Mouse (Mus musculus) liver (tissue): ENCODE measurements around the gene 9130023H24Rik.
A peak's percentile ranks its signal among the peaks of the same experiment; 100 is the strongest.

Experiments used
- DNase-seq: peaks from one replicate; pipeline ENCODE4 v3.0.0-alpha.2; 2020; ENCODE audit warnings: mixed read lengths

Gene 9130023H24Rik

DNA sequence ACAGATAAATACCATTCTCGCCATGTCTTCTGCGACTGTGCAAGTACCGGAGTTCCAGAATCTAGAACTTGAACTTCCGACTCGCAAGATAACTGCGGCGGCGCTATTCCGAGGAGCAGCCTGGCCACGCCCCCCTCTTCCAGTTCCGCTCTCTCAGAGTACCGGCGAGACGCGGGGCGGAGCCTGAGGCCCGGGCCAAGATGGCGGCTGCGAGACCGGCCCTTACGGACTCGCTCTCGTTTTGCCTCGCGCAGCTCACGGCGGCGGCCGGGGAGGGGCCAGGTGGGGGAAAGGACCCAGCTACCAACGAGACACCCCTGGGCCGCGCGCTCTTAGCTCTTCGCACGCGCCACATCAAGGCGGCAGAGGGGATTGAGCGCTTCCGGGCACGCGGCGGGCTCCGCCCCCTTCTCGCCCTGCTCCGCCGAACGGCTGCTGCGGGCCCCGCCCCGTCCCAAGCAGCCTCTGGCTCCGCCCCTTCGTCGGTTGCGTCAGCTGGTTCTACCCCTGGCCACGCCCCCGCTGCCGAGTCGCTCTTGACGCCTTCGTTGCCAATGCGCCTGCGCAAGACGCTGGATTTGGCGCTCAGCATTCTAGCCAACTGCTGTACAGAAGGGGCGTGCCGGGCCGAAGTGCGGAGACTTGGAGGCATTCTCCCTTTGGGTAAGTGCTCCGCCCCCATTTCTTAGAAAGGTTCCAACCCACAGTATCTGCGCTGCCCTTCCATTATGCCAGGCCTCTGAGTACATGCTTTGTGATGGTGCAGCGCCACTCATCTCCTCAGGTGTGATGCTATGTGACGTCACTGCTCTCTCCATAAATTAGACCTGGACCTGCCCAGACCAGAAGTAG lies at the start of gene 9130023H24Rik:
Gene 9130023H24Rik (minus strand): TSS at position 105 of the 852 bp plus-strand sequence.
- peak; percentile 100 for DNase-seq

DNA sequence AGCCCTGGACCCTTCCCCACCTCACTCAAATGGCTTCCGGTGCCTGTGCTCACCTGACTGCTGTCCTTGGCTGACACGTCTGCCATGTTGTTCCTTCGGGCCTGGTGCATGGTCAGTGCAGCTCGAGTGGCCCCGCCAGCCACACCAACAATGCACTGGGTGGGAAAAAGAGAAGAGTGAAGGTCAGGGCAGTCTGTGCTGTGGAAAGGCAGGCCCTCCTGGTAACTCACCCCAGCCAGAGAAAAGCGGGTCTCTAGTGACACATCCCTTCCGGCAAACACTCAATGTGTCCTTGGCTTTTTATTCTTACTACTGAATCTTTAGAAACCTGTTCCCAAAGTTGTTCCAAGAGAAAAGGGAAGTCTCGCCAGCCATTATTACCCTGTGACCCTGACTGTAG lies 47.2 kb upstream of the 9130023H24Rik start:
- DNase-seq = no peak

DNA sequence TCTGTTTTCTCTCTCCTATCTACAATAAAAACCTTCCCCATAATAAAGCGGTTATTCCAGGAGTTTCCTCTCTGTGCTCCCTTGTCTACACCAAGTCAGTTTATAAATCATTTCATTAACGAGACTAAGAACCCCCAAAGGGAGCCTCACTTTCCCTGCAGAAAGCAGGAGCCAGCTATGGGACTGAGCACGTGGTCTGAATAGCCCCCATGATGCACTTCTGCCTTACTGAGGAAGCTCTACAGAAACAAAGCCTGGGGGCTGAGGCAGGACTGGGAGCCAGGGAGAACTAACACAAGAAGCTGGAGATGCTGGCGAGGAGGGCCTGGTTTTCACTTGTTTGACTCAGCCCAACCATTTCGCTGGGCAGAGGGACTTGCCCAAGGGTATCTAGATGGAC lies 46.2 kb upstream of the 9130023H24Rik start:
- no peak for DNase-seq

GRCm38 (mm10) chr7:128282532-128283244 lies 44.9 kb upstream of the 9130023H24Rik start:
- DNase-seq = no peak

DNA sequence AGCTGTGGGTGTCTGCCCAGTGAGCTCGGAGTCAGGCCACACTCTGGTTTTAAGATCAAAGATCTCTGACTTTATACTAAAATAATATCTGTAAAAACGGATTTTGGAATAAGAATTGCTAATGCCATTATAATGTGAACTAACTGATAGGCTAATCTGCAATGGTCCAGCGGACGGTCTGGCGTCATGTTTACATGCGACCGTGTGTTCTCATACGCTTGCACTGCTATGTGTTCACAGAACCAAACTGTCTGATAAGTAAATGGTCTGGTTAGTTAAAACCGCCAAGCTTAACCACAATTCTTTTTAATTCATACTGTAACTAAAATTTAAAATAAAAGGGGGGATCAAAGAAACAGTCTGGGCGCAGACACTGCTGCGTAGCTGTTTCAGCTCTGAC lies 43.9 kb upstream of the 9130023H24Rik start:
- DNase-seq = no peak

DNA sequence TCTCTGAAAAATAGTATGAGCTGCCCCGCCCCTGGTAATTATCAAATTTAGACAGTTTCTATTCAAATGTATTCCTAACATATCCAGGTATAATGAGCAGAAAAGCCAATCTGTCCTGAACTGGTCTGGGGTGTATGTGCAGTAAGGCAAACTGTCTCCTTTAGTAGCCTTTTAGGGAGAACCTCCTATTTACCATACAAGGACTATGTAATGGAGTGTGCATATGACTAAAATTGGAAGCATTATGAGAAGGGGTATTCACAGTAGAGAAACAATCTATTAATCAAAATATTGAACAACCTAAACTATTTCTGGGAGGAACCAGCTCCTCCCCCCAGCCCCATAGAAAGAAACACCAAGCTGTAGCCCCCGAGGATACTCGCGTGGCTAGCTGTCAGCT lies 41.9 kb upstream of the 9130023H24Rik start:
- DNase-seq = no peak

DNA sequence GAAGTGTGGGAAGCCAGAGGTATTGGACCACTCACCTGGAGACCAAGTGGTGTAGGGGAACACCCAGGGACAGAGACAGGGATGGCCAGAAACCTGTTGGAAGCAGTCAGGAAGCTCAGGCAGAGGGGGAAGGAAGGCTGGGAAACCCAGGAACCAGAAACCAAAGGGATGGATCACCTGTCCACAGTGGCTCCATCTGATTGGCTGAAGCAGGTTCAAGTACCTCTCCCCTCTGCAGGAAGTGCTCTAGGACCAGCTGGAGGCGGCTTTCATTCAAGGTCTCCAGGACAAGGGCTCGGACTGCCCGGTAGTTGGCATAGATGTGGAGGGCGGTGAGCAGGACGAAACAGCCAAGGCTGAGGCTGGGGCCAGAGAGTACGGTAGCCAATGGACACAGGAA lies 38.2 kb upstream of the 9130023H24Rik start:
- no peak for DNase-seq

DNA sequence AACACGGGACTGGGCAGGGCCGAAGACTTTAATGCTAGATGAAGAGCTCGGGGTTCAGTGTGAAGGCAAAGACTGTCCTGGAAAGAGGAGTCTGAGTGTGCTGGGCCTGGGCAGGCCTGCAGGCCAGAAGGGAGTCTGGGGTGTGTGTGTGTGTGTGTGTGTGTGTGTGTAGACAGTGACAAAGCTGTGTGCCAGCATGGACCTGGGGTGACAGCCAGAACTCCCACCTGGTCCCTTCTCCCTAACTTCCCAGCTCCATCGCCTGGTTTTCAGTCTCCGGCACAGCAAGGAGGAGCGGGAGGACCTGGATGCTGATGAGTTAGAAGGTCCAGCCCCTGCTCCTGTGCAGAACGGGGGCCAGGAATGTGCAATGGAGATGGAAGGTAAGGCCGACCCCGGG lies 33.7 kb upstream of the 9130023H24Rik start:
- no peak for DNase-seq

GRCm38 (mm10) chr7:128270431-128270850 lies 32.6 kb upstream of the 9130023H24Rik start:
- peak; percentile 93 for DNase-seq

GRCm38 (mm10) chr7:128267813-128268212 lies 30.0 kb upstream of the 9130023H24Rik start:
- no peak for DNase-seq

DNA sequence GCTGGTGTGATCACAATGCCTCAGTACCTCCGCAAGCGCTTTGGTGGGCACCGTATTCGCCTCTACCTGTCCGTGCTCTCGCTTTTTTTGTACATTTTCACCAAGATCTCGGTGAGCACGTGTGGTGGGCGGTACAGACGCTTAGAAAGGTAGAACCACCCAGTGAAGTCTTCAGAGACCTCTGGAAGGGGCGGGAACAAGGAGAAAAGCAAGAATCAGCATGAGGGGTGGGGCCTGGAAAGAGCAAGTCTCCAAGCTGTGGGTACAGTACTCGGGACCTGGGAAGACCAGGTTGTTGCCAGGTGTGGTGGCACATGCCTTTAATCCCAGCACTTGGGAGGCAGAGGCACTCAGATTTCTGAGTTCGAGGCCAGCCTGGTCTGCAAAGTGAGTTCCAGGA lies 29.6 kb upstream of the 9130023H24Rik start:
- DNase-seq = no peak

- DNase-seq = no peak
These were observed 28.2 kb upstream of the 9130023H24Rik start for GRCm38 (mm10) chr7:128266056-128266455.

DNA sequence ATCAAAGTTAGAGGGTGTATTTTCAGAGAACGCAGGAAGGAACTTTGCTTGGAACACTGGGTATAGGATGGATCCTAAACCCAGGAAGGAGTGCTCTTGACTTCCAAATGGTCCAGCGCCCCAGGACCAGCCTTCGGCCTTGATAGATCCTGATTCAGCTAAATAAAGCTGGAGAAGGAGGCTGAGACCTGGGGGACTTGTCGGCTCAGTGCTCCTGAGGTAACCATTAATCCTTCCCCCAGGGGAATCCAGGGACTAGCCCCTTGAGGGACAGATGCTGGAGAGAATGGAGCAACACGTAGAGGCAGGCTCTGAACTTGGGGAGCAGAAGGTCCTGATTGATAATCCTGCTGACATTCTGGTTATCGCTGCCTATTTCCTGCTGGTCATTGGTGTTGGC lies 27.6 kb upstream of the 9130023H24Rik start, which contains the start of gene Slc5a2:
Gene Slc5a2 (plus strand): TSS at position 247 of the 400 bp plus-strand sequence.
- DNase-seq = no peak

DNA sequence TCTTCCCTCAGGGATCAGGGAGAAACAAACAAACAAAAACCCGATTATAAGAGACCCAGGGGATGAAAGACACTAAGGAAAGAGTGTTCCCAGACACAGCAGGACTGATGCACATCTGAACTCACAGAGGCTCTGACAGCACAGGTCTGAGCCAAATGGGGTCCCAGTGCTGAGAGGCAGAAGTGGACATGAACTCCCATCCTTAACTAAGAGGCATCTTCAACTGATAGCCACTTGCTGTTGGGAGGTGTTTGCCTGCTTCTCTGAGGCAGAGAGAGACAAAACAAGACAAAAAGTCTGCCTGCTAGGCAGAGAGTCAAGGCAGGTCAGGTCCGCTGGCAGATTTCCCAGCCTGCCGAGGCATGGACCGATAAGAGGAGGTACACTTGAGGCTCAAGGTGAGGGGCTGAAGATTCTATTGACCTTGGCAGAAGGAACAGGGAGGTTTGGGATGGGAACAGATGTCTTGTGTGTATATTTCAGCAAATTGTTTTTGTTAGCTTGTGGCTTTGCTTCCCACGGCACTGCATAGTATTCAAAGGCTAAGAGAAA lies 19.0 kb upstream of the 9130023H24Rik start:
- DNase-seq = no peak

GRCm38 (mm10) chr7:128255757-128256156 lies 17.9 kb upstream of the 9130023H24Rik start:
- no peak for DNase-seq

DNA sequence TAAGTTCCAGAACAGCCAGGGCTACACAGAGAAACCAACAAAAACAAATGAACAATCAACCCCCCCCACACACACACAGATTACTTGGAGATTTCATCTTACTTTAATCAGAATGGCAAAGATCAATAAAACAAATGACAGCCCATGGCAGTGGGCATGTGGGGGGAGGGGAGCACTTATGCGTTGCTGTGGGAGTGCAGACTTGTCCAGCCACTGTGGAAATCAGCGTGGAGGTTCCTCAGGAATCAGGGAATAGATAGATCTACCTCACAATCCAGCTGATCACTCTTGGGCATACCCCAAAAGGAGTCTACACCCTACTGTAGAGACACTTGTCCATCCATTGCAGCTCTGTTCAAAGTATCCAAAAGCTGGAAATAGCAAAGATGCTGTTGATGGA lies 17.1 kb upstream of the 9130023H24Rik start:
- DNase-seq = no peak

DNA sequence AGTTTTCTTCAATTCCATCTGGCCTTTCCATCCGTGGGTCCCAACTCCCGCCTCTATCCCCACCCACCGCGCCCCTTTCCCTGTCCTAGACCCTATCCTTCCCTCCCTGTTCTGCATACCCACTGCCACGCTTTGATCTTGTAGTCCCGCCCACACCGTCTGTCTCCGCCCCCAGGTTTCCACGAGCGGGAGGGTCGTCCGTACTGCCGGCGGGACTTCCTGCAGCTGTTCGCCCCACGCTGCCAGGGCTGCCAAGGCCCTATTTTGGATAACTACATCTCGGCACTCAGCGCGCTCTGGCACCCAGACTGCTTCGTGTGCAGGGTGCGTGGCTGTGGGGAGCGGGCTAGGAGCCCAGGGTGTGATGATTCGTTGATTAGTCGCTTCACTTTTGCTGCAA lies 14.8 kb upstream of the 9130023H24Rik start:
- DNase-seq = no peak

- no peak for DNase-seq
These were observed 14.1 kb upstream of the 9130023H24Rik start for GRCm38 (mm10) chr7:128251946-128252345.

- no peak for DNase-seq
These were observed 12.2 kb upstream of the 9130023H24Rik start for GRCm38 (mm10) chr7:128249998-128250397.

- DNase-seq = no peak
These were observed 10.5 kb upstream of the 9130023H24Rik start for GRCm38 (mm10) chr7:128248081-128249042.

DNA sequence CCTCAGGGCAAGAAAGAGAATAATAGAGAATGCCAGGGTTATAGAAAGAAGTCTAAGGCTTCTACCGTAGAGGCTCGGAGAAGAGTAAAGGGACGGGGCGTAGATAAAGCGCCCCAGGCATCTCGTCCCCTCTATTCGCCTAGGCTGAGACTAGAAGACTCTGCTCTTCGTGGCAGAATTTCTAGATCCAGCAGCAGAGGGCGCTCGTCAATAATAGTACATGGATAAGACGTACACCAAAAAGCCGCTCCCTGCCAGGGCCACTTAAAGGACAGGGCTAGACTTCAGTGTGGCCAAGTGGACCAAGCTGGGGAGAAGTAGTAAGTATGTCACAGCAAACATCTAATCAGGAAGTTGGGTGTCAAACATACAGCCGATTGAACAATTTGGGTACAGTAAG lies 9.6 kb upstream of the 9130023H24Rik start:
- peak; percentile 94 for DNase-seq
